Mouse (Mus musculus) thymus, adult 2 months (tissue): ENCODE data around the gene Prss12.

Source experiments
- CTCF ChIP-seq: fragments of 200-500 bp; IDR thresholded peaks from 2 replicates; pipeline ENCODE4 v1.5.1; 2012; ENCODE audit warnings: mild to moderate bottlenecking, control low read depth, low read length, moderate library complexity, borderline replicate concordance; ENCODE audit not compliant: control insufficient read depth, poor library complexity, insufficient read depth; ENCODE audit errors: extremely low read depth
- POLR2A ChIP-seq: fragments of 200-500 bp; IDR thresholded peaks from 2 replicates; pipeline ENCODE4 v1.6.1; 2012; ENCODE audit warnings: mild to moderate bottlenecking, low read length, control low read depth, moderate library complexity; ENCODE audit not compliant: control insufficient read depth, poor library complexity, insufficient read depth; ENCODE audit errors: extremely low read depth

DNA sequence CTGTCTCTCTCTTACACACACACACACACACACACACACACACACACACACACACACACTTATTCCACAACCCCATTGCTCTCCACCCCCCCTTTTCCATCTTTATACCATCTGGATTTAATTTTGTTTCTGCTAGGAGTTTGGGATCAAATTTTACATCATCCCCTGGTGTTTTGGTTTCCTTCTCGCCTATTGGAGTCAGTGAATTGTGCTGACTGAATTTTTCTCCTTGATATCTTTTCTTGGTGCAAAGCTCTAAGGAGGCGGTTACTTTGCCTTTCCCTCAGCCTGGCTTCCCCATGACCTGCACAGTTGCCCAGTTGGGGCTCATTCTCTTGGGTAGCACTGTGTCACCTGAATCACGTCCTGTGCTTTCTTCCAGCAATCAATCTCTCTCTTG, 30.1 kb downstream of the Prss12 start:
- TF ChIP-seq POLR2A: no peak
- no peak for TF ChIP-seq CTCF
